In genomic region chr1:192994179-192994873, GRCm38 (mm10) we compare ENCODE assay signal across 23 mouse cellular contexts. TPM values are rescaled to one million over a fixed set of nuclear protein-coding genes. Genes with fewer than 3 reads are reported as not detected.
A peak's percentile ranks its signal among the peaks of the same experiment; 100 is the strongest.
DNase-seq lines count a peak whose midpoint lies in the region; ATAC-seq and TF ChIP-seq lines count a peak whose summit lies in the region.
"Had no signal": no experiment of that assay in that cellular context is flagged by ENCODE, and none has a peak within 500 bp of the region (broad histone marks: within the 10 kb centered on the region; RNA-seq: fewer than 3 reads in every experiment).

No protein-coding gene starts in this region.

- no peaks in the 10 kb centered on the region for H3K4me1 ChIP-seq in heart, embryonic 11.5 days (ENCODE audit: control insufficient read depth, insufficient read depth, low read length)
- no peaks in the 10 kb centered on the region for H3K4me1 ChIP-seq in intestine, embryonic 15.5 days (replicated peaks)
- peaks cover 35 to 38% of the 10 kb centered on the region in 2 experiments for H3K4me1 ChIP-seq in liver, embryonic 14.5 days (replicated peaks; ENCODE audit: control insufficient read depth in 2 of 2, insufficient read depth in 2 of 2, low read length in 1 of 2)
- H3K4me1 ChIP-seq: embryonic facial prominence, embryonic 12.5 days; limb, embryonic 13.5 days; lung, embryonic 15.5 days had no signal

- 52% methylated on average over 2 of the region's 2 CpGs for WGBS in heart, embryonic 11.5 days (ENCODE audit: insufficient replicate concordance)
- WGBS in intestine, embryonic 15.5 days: 75% methylated on average over 2 of the region's 2 CpGs
- 38% methylated on average over 2 of the region's 2 CpGs for WGBS in liver, embryonic 14.5 days (ENCODE audit: insufficient replicate concordance)

- no peak for DNase-seq in heart, postnatal 36 days
- DNase-seq in liver, embryonic 14.5 days (ENCODE audit: low read depth in 3 of 3, low spot score in 3 of 3): peak; percentile 73 to 75 (median 73)
- DNase-seq in ovary, postnatal 10 days (ENCODE audit: low spot score): no peak
- no peak for DNase-seq in frontal cortex, postnatal 36 days (ENCODE audit: low spot score in 2 of 2)
- DNase-seq in gastrocnemius, postnatal 14 days: no peak
- DNase-seq: cerebellum, adult 9-10 months; kidney, adult 8-10 months; kidney, postnatal 36 days; lung, postnatal 4 days; retina, postnatal 1 day; right cerebral cortex, postnatal 4 days; thymus, postnatal 14 days had no signal

- H3K27me3 ChIP-seq in heart, embryonic 11.5 days (ENCODE audit: control insufficient read depth, insufficient read depth, low read length): no peaks in the 10 kb centered on the region
- H3K27me3 ChIP-seq in intestine, embryonic 15.5 days (replicated peaks): no peaks in the 10 kb centered on the region
- no peaks in the 10 kb centered on the region for H3K27me3 ChIP-seq in liver, embryonic 14.5 days (ENCODE audit: control insufficient read depth, insufficient read depth, low read length)
- H3K27me3 ChIP-seq: embryonic facial prominence, embryonic 12.5 days; heart, embryonic 13.5 days; limb, embryonic 13.5 days; lung, embryonic 15.5 days had no signal

- peak; percentile 90 for TF ChIP-seq EP300 in liver, embryonic 14.5 days (IDR thresholded peaks at IDR 0.05; ENCODE audit: low read depth)

- H3K36me3 ChIP-seq in heart, embryonic 11.5 days (ENCODE audit: control insufficient read depth, insufficient read depth, low read length): no peaks in the 10 kb centered on the region
- no peaks in the 10 kb centered on the region for H3K36me3 ChIP-seq in intestine, embryonic 15.5 days
- no peaks in the 10 kb centered on the region for H3K36me3 ChIP-seq in liver, embryonic 14.5 days (replicated peaks; ENCODE audit: control insufficient read depth, insufficient read depth, low read depth)
- H3K36me3 ChIP-seq: embryonic facial prominence, embryonic 12.5 days; heart, embryonic 13.5 days; limb, embryonic 13.5 days; lung, embryonic 15.5 days had no signal

- H3K9ac ChIP-seq in heart, embryonic 11.5 days (ENCODE audit: low read depth, low read length): no peak overlapping the region
- H3K9ac ChIP-seq in intestine, embryonic 15.5 days: no peak overlapping the region
- H3K9ac ChIP-seq in liver, embryonic 14.5 days (replicated peaks): peak overlapping the region; percentile 23
- H3K9ac ChIP-seq: embryonic facial prominence, embryonic 12.5 days; heart, embryonic 13.5 days; limb, embryonic 13.5 days; lung, embryonic 15.5 days had no signal

- no peak overlapping the region for H3K27ac ChIP-seq in heart, embryonic 11.5 days (ENCODE audit: low read depth, low read length)
- no peak overlapping the region for H3K27ac ChIP-seq in intestine, embryonic 15.5 days
- H3K27ac ChIP-seq in liver, embryonic 14.5 days: peak overlapping the region; percentile 88
- H3K27ac ChIP-seq: embryonic facial prominence, embryonic 12.5 days; heart, embryonic 13.5 days; hindbrain, postnatal 0 days; limb, embryonic 13.5 days; lung, embryonic 15.5 days had no signal

- no peak overlapping the region for H3K4me3 ChIP-seq in heart, embryonic 11.5 days (ENCODE audit: low read depth, low read length)
- H3K4me3 ChIP-seq in intestine, embryonic 15.5 days (replicated peaks): no peak overlapping the region
- H3K4me3 ChIP-seq in liver, embryonic 14.5 days (ENCODE audit: insufficient read depth in 1 of 2, low read depth in 2 of 2, low read length in 2 of 2): no peak overlapping the region; a peak in 2 of 4 replicates
- H3K4me3 ChIP-seq: embryonic facial prominence, embryonic 12.5 days; heart, embryonic 13.5 days; limb, embryonic 13.5 days; lung, embryonic 15.5 days had no signal

- no peak overlapping the region for H3K4me2 ChIP-seq in heart, embryonic 11.5 days
- H3K4me2 ChIP-seq in intestine, embryonic 15.5 days (replicated peaks): no peak overlapping the region
- peak overlapping the region; percentile 64 for H3K4me2 ChIP-seq in liver, embryonic 14.5 days (ENCODE audit: low read depth)
- H3K4me2 ChIP-seq: embryonic facial prominence, embryonic 12.5 days; heart, embryonic 13.5 days; limb, embryonic 13.5 days; lung, embryonic 15.5 days; midbrain, embryonic 11.5 days had no signal

- peak; percentile 77; the same call in 1 of the 2 replicates for ATAC-seq in heart, embryonic 11.5 days (replicated peaks; ENCODE audit: insufficient number of reproducible peaks, low FRiP score, low TSS enrichment)
- ATAC-seq in intestine, embryonic 15.5 days: peak; percentile 90
- ATAC-seq in liver, embryonic 14.5 days (ENCODE audit: insufficient read depth): peak; percentile 94
- ATAC-seq: CD4-positive, CD25-positive, alpha-beta regulatory T cell, adult 4 months; forebrain, embryonic 16.5 days; hindbrain, postnatal 0 days had no signal

- TF ChIP-seq CTCF in liver, embryonic 14.5 days (IDR thresholded peaks at IDR 0.05; ENCODE audit: low read depth): no peak

- intact Hi-C loops in heart, postnatal 36 days (cut with DNase I): no loop called here
- intact Hi-C loops in gastrocnemius, postnatal 14 days (cut with DNase I; ENCODE audit: low total_unique reads): no loop called here

- H3K9me3 ChIP-seq in heart, embryonic 11.5 days (replicated peaks; ENCODE audit: control insufficient read depth, low read length): no peaks in the 10 kb centered on the region
- no peaks in the 10 kb centered on the region for H3K9me3 ChIP-seq in intestine, embryonic 15.5 days
- H3K9me3 ChIP-seq in liver, embryonic 14.5 days (ENCODE audit: control insufficient read depth, low read length): no peaks in the 10 kb centered on the region
- H3K9me3 ChIP-seq: embryonic facial prominence, embryonic 12.5 days; heart, embryonic 13.5 days; limb, embryonic 13.5 days; lung, embryonic 15.5 days had no signal

RNA-seq across cellular contexts. Expression of gene Syt14, which starts 41.2 kb away (rescaled TPM):
- polyA plus RNA-seq in heart, embryonic 11.5 days (2014; fragmentation: Nextera tagmentation; extraction: Ambion mirVana): 2.3 and 2.4 TPM in 2 replicates
- total RNA-seq in heart, postnatal 36 days (2021): under 1 TPM; 0.14 to 0.19 TPM
- 1.9 and 2.3 TPM in 2 replicates for polyA plus RNA-seq in intestine, embryonic 15.5 days (2015; fragmentation: Nextera tagmentation; extraction: Ambion mirVana)
- 3.5 and 4.8 TPM in 2 replicates for polyA plus RNA-seq in liver, embryonic 14.5 days (2012; rRNA removed)
- 4.7 and 5.2 TPM in 2 replicates for polyA plus RNA-seq in liver, embryonic 14.5 days (2014; fragmentation: Nextera tagmentation; extraction: Ambion mirVana)
- under 1 TPM; 0.18 to 0.31 TPM for total RNA-seq in gastrocnemius, postnatal 14 days (2021)
- total RNA-seq: hematopoietic stem cell, adult 5-6 weeks had no signal

Comparison
In these comparisons a context has a peak if more than half of its experiments do, and no peak if none do; other contexts are left out.
1. DNase-seq: peak in liver, embryonic 14.5 days (3 of 3); none in heart, postnatal 36 days (0 of 2), ovary, postnatal 10 days (single experiment), frontal cortex, postnatal 36 days (0 of 2) and gastrocnemius, postnatal 14 days (single experiment).
2. Peak in every context shown above with its lines, with median percentiles within 50 percentile points of each other: ATAC-seq.